Mouse (Mus musculus): ENCODE results near the gene Gm11172.
"Not testable (repeated sequence)": the region's sequence is repeated elsewhere in the genome, so short reads cannot be mapped to it uniquely, and the experiment has no call there.

Gene Gm11172

DNA sequence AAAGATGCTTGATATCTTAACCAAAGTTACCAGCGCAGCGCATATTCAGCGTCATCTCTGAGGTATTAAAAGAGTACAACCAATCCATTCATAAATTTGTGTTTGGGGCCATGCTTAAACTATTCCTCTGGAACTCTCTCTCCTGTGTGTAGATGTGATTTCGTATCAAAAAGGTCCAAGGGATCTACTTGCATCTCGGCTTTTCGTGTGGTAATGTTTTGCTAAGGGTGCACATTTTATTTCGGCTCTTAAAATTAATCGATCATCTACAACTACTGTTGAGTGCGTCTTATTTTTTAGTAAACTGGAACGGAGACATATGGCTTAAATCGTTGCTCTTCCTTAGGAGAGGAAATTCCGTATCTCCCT, 21.8 kb downstream of the Gm11172 start:
- no peak for DNase-seq (ENCODE audit: low spot score)

DNA sequence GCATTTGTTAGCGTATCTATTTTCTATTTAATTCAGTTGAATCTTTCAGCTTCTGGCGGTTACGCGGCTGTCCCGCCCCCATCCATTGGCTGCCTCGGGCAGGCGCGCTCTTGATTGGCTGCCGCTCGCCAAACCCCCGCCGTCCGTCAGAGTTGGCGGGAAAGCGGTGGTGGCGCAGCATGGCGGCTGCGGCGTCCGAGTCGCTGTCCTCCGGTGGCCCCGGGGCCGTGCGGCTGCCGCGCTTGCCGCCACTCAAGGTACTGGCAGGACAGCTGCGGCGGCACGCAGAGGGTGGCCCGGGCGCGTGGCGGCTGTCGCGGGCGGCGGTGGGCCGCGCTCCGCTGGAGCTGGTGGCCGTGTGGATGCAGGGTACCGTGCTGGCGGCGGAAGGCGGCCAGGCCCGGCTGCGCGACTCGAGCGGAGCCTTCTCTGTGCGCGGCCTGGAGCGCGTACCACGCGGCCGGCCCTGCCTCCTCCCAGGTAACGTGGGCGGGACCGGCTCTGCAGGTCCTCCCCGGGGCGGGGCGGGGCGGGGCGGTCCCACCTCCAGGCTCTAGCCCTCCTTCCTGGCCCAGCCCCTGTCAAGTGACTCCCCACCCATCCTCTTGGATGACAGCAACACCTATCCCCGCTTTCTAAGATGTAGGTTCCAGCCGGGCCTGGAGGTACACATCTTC, 22.3 kb downstream of the Gm11172 start, which contains the start of gene Rmi2:
Gene Rmi2, plus strand, starts transcription at position 149 of the 677 bp plus-strand sequence.
- peak; percentile 88 for DNase-seq (ENCODE audit: low spot score)

DNA sequence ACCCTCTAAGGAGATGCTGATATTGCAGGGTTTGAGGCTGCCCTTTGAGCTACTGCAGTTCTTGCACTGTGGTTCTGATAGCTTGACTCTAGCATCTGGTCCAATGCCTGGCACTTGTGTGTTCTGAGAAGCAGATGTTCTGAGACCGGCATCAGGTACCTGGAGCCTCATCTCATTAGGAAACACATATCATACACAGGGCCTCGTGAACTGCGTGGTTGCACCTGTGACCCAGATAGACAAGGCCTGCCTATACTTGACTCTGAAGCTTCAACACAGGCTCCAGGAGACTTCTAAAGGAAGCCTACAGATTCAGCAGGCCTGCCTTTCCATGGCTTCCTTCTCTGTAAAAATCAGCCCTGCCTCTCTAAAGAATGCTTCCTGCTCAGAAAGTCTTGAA, 23.7 kb downstream of the Gm11172 start:
- no peak for DNase-seq (ENCODE audit: low spot score)

DNA sequence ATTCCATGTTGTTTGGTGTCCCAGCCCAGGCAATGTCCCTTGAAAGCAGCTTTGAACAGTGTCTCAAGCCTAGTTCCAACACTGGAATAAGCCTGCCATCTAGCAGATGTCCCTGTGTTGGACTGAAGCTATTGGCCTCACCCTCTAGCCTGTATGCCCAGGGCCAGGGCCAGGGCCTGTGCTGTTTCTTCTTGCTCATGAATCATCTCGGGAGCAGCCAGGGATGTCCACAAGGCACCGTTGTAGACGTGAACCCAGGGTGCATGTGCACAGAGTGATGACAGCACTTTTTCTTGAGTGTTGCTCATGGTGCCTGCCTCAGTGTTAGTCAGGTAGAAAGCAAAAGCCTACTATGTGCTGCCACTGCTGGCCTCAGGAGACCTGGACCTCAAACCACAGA, 24.5 kb downstream of the Gm11172 start:
- no peak for DNase-seq (ENCODE audit: low spot score)

DNA sequence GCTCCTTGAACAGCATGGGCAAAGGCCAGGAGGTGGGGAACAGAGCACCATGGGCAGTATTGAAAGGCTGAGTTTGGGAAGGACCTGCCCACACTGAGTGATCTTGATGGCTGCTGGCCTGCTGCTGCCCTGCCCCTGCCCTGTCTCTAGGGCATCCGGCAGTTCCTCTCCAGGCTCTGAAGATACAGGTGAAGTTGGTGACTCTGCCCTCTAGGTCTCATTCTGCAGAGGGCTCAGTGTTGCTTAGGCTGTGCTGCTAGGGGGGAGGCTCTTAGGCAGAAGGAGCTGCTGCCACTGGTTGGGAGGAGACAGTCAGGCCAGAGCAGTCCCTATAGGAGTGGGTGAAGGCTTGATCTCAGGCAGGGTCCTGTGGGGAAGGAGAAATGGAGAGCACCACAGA, 25.2 kb downstream of the Gm11172 start:
- no peak for DNase-seq (ENCODE audit: low spot score)

DNA sequence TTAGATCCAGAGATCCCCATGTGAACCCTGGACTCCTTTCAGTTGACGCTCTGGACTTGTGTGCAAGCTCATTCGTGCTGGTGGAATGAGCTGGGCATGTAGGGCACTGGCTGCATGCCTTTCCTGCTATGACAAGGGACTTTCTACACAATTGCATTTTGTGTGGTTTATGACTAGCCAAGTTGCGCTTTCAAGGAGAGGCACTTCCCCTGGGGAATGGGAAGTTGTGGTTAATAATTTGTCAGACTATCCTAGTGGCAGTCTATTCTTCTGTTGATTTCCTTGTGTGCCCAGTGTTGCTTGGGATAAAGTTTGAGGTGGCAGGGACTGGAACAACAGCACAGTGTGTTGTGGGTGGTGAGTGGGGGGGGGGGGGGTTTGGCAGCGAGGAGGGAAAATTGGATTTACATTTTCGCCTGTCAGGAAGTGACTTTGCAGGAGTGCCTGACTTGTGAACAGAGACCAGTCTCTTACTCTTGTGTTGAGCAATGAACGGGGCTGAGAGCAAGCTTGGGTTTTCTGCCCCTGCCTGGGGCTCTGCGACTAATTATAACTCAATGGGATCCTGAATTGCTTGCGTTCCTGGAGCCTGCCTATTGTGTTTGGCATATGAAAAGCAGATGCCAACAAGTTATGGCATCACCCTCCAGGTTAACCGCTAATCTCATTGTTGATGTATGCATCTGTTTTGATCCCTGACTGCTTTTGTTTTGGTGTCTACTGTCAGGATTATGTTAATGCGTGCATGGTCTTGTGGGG, 26.0 kb downstream of the Gm11172 start:
- DNase-seq (ENCODE audit: low spot score), result peak; percentile 60

DNA sequence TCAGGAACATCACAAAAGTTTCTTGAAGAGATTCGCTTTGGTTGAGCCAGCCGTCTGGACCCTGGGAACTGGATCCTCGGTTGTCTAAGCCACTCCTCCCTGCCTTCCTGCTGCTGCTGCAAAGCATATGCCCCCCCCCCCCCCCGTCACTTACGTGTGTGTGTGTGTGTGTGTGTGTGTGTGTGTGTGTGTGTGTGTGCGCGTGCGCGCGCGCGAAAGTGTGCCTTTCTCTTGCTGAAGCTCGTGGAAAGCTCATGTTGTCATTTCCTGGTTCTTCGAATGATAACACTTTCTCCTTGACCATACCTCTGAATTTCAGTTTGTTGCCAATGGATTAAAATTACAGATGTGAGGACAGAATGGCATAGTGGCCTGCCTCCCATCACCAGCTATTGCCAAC, 27.3 kb downstream of the Gm11172 start:
- DNase-seq (ENCODE audit: low spot score), result no peak

DNA sequence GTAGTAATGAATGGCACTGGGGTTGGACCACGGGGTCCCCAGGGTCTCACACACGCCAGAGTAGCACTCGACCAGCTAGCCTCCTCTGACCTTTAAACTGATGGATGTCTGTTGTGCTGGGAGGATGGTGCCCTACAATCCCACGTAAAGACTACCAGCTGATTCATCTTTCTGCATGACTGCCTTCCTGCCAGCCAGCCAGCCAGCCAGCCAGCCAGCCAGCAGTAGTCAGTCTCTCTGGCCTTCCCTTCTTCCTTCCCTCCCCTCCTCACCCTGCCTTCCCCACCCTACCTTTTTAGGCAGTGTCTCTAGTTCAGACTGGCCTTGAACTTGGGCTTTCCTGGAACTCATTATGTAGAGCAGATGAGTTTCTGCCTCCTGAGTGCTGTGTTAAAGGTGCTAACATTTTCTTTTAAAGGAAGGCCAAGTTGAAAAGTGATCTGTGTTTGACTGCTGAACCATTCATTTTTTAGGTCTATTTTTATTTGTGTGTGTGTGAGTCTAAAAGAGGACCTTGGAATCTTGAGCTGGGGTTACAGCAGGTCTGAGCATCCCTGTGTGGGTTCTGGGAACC, 29.7 kb downstream of the Gm11172 start:
- DNase-seq (ENCODE audit: low spot score), result no peak

DNA sequence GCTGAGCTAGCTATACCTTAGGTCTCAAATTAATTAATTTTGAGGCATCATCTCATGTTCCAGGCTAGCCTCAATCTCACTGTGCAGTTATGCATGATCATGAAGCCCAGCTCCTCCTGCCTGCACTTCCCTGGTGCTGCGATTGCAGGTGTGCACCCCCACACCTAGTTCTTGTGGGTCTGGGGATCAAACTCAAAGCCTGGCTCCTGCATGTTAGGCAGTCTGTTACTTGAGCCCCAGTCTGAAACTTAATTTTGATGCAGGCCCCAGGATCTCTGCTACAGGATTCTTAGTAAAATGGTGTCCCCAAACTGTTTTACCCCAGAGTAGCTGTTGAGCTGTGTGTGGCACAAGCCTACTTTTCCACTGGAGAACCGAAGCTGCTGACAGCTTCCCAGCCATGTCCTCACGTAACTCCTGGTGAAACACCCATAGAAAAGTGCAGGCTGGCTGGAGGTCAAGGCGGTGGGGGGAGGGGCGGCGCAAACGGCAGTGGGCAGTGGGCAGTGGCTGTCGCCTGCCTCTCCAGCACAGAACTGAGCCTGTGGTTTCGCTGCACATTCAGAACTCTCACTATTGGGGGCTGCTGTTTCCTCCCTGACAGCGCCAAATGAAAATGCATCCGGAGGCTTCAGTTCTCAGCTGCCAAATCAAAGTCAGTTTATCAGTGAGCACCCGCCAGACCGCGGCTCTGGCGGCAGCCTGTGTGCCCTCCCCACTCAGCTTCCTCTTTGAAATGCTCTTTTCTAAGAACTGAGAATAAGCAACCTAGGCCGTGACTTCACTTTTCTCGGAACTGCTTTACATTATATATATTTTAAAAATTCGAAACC, 31.0 kb downstream of the Gm11172 start:
- DNase-seq (ENCODE audit: low spot score), result peak; percentile 69

DNA sequence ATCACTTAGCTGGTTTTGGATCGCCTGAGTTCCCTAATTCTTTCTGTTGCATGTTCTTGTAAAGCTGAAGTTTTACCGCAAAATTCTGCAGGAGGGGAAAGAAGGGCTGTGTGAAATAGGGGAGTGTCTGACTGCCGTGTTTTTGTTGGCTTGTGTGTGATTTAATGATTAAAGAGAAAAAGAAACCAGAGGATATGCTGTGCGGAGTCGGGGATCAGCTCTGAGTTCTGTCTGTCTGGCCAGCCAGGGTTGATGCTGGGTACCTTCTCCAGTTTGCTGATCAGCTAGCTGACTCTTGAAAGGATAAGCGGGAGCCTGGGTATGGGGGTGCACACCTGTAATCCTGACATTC, 31.6 kb downstream of the Gm11172 start:
- no peak for DNase-seq (ENCODE audit: low spot score)

DNA sequence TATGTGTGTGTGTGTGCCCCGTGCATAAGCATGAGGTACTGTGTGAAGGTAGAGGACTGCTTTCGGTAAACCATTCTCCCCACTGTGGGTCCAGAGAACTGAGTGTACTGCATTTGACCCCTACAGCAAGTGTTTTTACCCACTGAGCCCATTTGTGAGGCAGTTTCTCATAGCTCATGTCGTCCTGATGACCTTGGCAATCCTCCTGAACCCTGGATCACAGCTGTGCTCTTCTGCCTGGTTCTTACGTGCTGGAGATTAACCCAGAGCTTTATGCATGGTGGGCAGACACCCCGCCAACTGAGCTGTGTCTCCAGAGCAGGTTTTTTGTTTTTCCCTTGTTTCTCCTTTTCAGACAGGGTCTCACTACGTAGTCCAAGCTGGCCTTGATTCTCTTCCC, 33.2 kb downstream of the Gm11172 start:
- no peak for DNase-seq (ENCODE audit: low spot score)

DNA sequence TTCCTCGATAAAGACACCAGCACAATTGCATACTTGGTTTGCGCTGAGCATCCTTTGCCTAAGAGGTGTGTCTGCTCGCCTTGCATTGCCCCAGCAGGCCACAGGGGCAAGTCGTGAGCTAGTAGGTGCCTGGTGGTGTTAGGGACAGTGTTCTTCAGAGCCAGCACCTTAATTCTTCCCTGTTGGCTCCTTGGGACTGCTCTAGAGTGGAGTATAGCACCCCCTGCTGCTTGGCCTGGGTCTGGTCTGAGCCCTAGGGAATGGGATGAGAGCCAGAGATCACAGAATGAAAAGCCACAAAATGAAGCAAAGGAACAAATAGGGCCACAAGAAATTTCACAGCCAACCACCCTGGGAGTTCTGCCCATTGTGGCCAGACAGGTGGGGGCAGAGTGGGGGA, 33.8 kb downstream of the Gm11172 start:
- DNase-seq (ENCODE audit: low spot score), result peak; percentile 78

DNA sequence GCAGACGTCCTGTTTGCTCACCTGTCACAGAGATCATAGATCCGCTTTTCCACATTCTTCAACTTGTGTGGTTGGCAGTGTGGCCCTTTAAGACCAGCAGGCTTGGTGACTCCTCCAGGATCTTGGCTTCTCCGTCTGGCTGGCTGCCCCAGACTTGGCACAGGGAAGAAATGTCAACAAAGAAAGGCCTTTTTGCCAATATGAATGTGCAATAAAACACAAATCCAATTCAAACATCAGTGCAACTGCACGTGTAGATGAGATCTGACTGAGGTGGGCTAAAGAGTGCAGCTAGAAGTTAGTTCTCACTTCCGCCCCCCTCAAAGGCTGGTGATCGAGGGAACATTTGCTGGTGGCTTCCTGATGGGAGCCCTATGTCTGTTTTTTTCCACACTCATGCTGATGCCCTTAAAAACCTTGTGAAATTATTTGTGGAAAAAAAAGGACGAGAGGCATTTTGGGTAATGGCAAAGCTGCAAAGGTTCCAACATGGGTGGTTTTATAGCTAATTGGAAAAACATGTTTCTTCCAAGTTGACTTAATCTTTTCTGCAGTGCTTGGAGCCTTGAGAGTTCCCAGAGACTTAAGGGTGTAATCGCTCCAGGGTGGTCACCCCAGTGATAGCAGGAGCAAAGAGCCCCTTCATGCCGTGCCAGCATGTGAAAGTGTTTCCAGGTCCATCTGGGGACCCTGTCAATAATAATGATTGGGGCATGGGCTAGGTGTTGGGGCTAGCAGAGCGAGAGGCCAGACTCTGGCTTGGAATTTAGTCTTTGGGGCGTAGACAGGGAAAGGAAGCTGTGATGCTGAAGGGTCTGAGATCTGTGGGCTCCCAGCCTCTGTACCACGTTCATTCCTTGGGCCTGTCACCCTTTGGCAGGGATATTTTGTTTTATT, 37.5 kb downstream of the Gm11172 start:
- DNase-seq (ENCODE audit: low spot score), result peak; percentile 88

DNA sequence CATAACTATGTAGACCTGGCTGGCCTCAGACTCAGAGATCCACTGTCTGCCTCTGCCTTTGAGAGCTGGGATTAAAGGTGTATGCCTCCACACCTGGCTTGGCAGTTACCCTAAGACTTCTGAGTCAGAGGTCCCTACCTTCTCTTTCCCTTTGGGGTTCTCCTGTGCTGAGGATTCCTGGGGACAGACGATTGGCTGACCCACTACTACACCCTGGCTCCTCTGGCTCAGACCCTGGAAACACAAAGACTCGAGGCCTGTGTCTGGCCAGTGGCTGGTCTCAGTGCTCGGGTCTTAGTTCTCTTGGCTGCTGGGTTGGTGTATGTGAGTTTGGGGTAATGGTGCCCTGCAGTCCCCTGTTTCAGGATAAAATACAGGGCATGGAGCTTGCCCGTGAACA, 38.2 kb downstream of the Gm11172 start:
- DNase-seq (ENCODE audit: low spot score), result no peak

DNA sequence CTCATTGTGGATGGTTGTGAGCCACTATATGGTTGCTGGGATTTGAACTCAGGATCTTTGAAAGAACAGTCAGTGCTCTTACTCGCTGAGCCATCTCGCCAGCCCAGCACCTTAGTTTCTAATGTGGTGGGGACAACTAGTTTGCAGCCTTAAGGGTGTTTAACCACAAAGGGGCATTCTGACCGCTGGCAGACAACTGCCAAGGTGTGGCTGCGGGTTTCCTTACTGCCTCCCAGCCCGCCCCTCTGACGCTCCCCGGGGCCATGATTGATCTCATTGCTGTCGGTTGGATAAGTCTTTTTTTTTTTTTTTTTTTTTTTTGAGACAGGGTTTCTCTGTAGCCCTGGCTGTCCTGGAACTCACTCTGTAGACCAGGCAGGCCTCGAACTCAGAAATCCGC, 39.5 kb downstream of the Gm11172 start:
- DNase-seq (ENCODE audit: low spot score), result not testable (repeated sequence)

DNA sequence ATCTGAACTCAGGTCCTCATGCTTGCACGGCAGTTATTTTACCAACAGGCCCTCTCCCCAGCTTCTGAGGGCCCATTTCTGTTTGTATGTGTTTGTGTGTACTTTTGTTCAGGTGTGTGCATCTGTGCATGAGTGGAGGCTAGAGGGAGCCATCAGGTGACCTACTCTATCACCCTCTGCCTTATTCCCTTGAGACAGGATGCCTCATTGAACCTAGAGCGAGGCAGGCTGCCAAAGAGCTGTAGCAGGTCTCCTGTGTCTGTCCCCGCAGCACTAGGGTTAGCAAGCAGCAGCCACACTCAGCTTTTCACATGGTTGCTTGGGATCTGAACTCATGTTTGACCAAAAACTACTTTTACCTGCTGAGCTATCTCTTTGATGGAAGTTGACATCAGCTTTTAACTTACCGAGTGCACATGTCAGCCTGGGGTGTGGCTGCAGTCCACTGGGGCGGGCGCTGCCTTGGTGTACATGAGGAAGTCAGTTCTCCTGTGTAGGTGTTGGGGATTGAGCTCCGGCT, 47.1 kb downstream of the Gm11172 start:
- DNase-seq (ENCODE audit: low spot score), result no peak

DNA sequence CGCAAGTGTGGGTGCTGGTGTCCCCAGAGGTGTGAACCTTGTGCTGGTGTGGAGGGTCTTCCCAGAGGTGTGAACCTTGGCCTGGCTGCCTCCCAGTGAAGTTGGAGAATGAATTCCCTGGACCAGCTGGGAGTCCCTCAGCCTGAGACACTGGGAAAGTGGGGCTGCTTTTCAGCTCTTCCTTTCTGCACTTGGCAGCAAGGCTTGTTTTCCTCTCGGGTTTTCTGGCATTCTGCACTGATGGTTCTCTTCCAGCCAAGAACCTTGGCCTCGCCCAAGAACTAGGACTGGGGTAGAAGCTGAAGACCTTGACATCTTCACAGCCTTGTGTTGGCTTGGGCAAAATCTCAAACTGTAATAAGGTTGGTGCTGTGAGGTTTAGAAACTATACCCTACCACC, 48.7 kb downstream of the Gm11172 start:
- DNase-seq (ENCODE audit: low spot score), result peak; percentile 39
